Mouse (Mus musculus) kidney, postnatal 4 days (tissue): ENCODE data around the gene Cdc42ep4.
A peak's percentile ranks its signal among the peaks of the same experiment; 100 is the strongest.

Experiments used
- DNase-seq, 2 experiments: peaks; one replicate each; pipeline ENCODE4 v3.0.0; 2021; ENCODE audit warnings: mixed read lengths in 2 of 2

Gene Cdc42ep4

GRCm38 (mm10) chr11:113682897-113683626, 68.6 kb downstream of the Cdc42ep4 start:
- peak; percentile 73 to 81 for DNase-seq

DNA sequence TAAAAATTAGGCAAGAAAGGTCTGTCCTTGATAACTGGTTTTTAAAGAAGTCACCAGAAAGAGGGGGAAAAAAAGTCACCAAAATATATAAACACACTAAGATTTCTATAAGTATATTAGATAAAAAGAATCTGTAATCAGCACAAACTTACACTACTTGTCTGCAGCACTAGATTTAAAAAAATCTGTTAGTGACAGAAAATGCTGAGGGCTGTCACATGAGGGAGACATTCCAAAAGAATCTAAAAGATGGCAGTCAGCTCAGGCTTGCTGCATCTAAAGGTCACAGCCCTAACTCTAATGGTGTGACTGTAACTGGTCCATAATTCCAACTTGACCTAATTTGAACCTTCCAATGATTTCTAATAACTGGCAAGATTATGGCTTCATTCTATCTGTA, 69.7 kb downstream of the Cdc42ep4 start:
- no peak for DNase-seq

GRCm38 (mm10) chr11:113680954-113681353, 70.7 kb downstream of the Cdc42ep4 start:
- no peak for DNase-seq

GRCm38 (mm10) chr11:113678373-113678772, 73.3 kb downstream of the Cdc42ep4 start:
- DNase-seq: peak; percentile 26 to 57

GRCm38 (mm10) chr11:113677378-113677777, 74.3 kb downstream of the Cdc42ep4 start:
- no peak for DNase-seq
